Mouse (Mus musculus) ES-E14 (cell line): ENCODE results near the gene Angptl1. TPM values are rescaled to one million over a fixed set of nuclear protein-coding genes. Genes with fewer than 3 reads are reported as not detected.

Experiments used
- DNase-seq: peaks from one replicate; pipeline ENCODE4 v3.0.0-alpha.2; 2013; ENCODE audit warnings: low read depth, low spot score
- H3K27ac ChIP-seq: 2 replicates; pipeline ENCODE4 v1.5.1; 2012; ENCODE audit warnings: low read depth, mild to moderate bottlenecking, low read length, moderate library complexity, mixed read lengths; ENCODE audit not compliant: poor library complexity, insufficient read depth, severe bottlenecking
- H3K36me3 ChIP-seq: 2 replicates; pipeline ENCODE4 v1.6.1; 2012; ENCODE audit warnings: mild to moderate bottlenecking, low read length, moderate library complexity, mixed read lengths; ENCODE audit not compliant: control insufficient read depth, poor library complexity, insufficient read depth, severe bottlenecking
- H3K4me1 ChIP-seq, 2 experiments: fragments of 150-350 bp in 1 of 2; sonication (generic) in 1 of 2; 2 replicates each; pipeline ENCODE4 v1.6.1; 2012; ENCODE audit warnings: low read length in 2 of 2, mild to moderate bottlenecking in 1 of 2, mixed read lengths in 1 of 2; ENCODE audit not compliant: control insufficient read depth in 2 of 2, insufficient read depth in 2 of 2, poor library complexity in 1 of 2
- H3K4me3 ChIP-seq, 2 experiments: fragments of 150-350 bp in 1 of 2; sonication (generic) in 1 of 2; 2 replicates each; pipeline ENCODE4 v1.5.1; 2012; ENCODE audit warnings: low read length in 2 of 2, low read depth in 1 of 2, mild to moderate bottlenecking in 1 of 2, mixed read lengths in 1 of 2; ENCODE audit not compliant: insufficient read depth in 1 of 2, poor library complexity in 1 of 2, severe bottlenecking in 1 of 2
- H3K9ac ChIP-seq: 2 replicates; pipeline ENCODE4 v1.6.1; 2012; ENCODE audit warnings: low read depth, mild to moderate bottlenecking, low read length, mixed read lengths; ENCODE audit not compliant: poor library complexity, insufficient read depth, severe bottlenecking
- H3K9me3 ChIP-seq: fragments of 150-350 bp; sonication (generic); 2 replicates; pipeline ENCODE4 v1.6.1; 2012; ENCODE audit warnings: low read depth, mild to moderate bottlenecking, low read length; ENCODE audit not compliant: control insufficient read depth, insufficient read depth
- CHD2 ChIP-seq: IDR thresholded peaks from 2 replicates; pipeline ENCODE4 v1.6.1; 2014; ENCODE audit warnings: mild to moderate bottlenecking, low read depth, low read length, inconsistent platforms
- HCFC1 ChIP-seq: IDR thresholded peaks from 2 replicates; pipeline ENCODE4 v1.6.1; 2012; ENCODE audit warnings: low read length, inconsistent platforms, borderline replicate concordance; ENCODE audit not compliant: insufficient read depth
- MAFK ChIP-seq: IDR thresholded peaks from 2 replicates; pipeline ENCODE4 v1.6.1; 2014; ENCODE audit warnings: mild to moderate bottlenecking, low read depth, low read length, inconsistent platforms; ENCODE audit not compliant: insufficient read depth
- ZC3H11A ChIP-seq: IDR thresholded peaks from 2 replicates; pipeline ENCODE4 v1.6.1; 2012; ENCODE audit warnings: low read depth, mild to moderate bottlenecking, inconsistent platforms, low read length, borderline replicate concordance
- ZNF384 ChIP-seq: IDR thresholded peaks from 2 replicates; pipeline ENCODE4 v1.6.1; 2012; ENCODE audit warnings: low read depth, low read length, inconsistent platforms
- in situ Hi-C, 2 experiments: fragments of 600-800 bp; cut with MboI; formaldehyde crosslinking; loops; one replicate each; pipeline ENCODE4 v1.15.1; 2025; ENCODE audit warnings: low sequenced_read_pairs in 2 of 2, inconsistent platforms in 1 of 2; ENCODE audit not compliant: unreplicated experiment in 2 of 2
- total RNA-seq: library from RNA; depleted of rRNA; stranded (reverse); fragments of 300-350 nt; gene quantifications from 2 replicates; pipeline ENCODE4 v1.2.3, GENCODE M21; 2012

Gene Angptl1
- total RNA-seq, 1 experiment = 0.13 TPM

GRCm38 (mm10) chr1:156856666-156857065 lies 18.3 kb downstream of the Angptl1 start:
- TF ChIP-seq HCFC1 = no peak
- TF ChIP-seq MAFK = no peak
- no peak for TF ChIP-seq CHD2
- no peak for TF ChIP-seq ZC3H11A
- no peak for TF ChIP-seq ZNF384
- Histone ChIP-seq H3K4me3 (no peak overlapping the region), H3K4me1 (no peaks in the 10 kb centered on the region), H3K27ac (no peak overlapping the region), H3K36me3 (no peaks in the 10 kb centered on the region; the same call in 1 of the 2 replicates), H3K9ac (no peak overlapping the region), H3K9me3 (no peaks in the 10 kb centered on the region)
- no peak for DNase-seq
- in situ Hi-C loops = no loop called here

- no peak overlapping the region for H3K4me3 ChIP-seq
- H3K4me1 ChIP-seq = no peaks in the 10 kb centered on the region
- H3K9me3 ChIP-seq = no peaks in the 10 kb centered on the region
- no peak overlapping the region for H3K9ac ChIP-seq
- no peaks in the 10 kb centered on the region; the same call in 1 of the 2 replicates for H3K36me3 ChIP-seq
- no peak for DNase-seq
- H3K27ac ChIP-seq = no peak overlapping the region
- TF ChIP-seq HCFC1 (no peak), ZC3H11A (no peak), ZNF384 (no peak), CHD2 (no peak), MAFK (no peak)
- in situ Hi-C loops = no loop called here
Observed at GRCm38 (mm10) chr1:156859156-156859555, 20.8 kb downstream of the Angptl1 start.

DNA sequence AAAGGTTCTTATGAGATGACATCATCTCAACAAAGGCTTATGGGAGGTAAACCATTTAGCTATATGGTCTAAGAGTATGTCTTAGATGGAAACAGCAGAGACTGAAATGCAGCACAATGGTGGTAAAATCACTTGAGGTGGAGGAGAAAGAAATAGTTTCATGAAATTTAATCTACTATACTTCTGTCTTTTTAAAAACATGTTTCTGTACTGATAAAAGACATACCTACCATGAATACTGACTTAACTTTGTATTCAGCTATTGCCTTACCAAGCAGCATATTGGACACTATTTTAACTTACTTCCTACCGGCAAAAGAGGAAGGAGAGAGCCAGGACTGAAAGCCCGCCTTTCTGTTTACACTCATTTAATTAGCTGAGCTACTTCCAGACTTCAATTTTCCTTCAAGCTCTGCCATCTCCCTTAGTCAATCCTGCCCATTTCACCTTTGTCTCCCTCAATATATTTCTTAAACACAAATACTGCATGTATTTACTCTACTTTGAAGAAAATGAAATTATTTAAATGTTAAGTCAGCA lies 21.4 kb downstream of the Angptl1 start:
- Histone ChIP-seq H3K27ac (no peak overlapping the region), H3K4me1 (no peaks in the 10 kb centered on the region), H3K4me3 (no peak overlapping the region), H3K9me3 (no peaks in the 10 kb centered on the region), H3K36me3 (no peaks in the 10 kb centered on the region; the same call in 1 of the 2 replicates), H3K9ac (no peak overlapping the region)
- in situ Hi-C loops = no loop called here
- no peak for DNase-seq
- no peak for TF ChIP-seq ZNF384

DNA sequence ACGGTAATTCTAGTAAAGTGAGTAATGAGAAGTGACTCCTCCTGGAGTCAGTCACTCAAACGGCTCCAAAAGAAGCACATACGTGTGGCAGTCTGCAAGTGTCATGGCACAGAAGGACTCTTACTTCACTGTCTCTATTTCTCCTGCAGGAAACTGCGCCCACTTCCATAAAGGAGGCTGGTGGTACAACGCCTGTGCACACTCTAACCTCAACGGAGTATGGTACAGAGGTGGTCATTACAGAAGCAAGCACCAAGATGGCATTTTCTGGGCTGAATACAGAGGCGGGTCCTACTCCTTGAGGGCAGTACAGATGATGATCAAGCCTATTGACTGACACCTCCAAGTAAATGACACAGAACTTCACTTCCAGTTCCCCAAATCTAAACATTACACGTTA lies 21.9 kb downstream of the Angptl1 start:
- DNase-seq = no peak
- Histone ChIP-seq H3K27ac (no peak overlapping the region), H3K4me1 (no peaks in the 10 kb centered on the region), H3K4me3 (no peak overlapping the region), H3K9ac (no peak overlapping the region), H3K36me3 (no peaks in the 10 kb centered on the region; the same call in 1 of the 2 replicates), H3K9me3 (no peaks in the 10 kb centered on the region)
- no peak for TF ChIP-seq ZNF384
- TF ChIP-seq CHD2 = no peak
- TF ChIP-seq ZC3H11A = no peak
- TF ChIP-seq HCFC1 = no peak
- no peak for TF ChIP-seq MAFK
- in situ Hi-C loops = no loop called here

- no peak for DNase-seq
- no peaks in the 10 kb centered on the region for H3K9me3 ChIP-seq
- no peak overlapping the region for H3K4me3 ChIP-seq
- no peaks in the 10 kb centered on the region; the same call in 1 of the 2 replicates for H3K36me3 ChIP-seq
- TF ChIP-seq HCFC1 (no peak), ZNF384 (no peak), CHD2 (no peak), ZC3H11A (no peak), MAFK (no peak)
- H3K4me1 ChIP-seq = no peaks in the 10 kb centered on the region
- H3K27ac ChIP-seq = no peak overlapping the region
- H3K9ac ChIP-seq = no peak overlapping the region
- in situ Hi-C loops = no loop called here
Observed at GRCm38 (mm10) chr1:156861475-156862043, 23.2 kb downstream of the Angptl1 start.
